Mouse (Mus musculus): ENCODE measurements around the gene Cadps2. TPM values are rescaled to one million over a fixed set of nuclear protein-coding genes. Genes with fewer than 3 reads are reported as not detected.

Cadps2 gene
- polyA plus RNA-seq, 1 experiment from 2014 or later, result 4.3 TPM

DNA sequence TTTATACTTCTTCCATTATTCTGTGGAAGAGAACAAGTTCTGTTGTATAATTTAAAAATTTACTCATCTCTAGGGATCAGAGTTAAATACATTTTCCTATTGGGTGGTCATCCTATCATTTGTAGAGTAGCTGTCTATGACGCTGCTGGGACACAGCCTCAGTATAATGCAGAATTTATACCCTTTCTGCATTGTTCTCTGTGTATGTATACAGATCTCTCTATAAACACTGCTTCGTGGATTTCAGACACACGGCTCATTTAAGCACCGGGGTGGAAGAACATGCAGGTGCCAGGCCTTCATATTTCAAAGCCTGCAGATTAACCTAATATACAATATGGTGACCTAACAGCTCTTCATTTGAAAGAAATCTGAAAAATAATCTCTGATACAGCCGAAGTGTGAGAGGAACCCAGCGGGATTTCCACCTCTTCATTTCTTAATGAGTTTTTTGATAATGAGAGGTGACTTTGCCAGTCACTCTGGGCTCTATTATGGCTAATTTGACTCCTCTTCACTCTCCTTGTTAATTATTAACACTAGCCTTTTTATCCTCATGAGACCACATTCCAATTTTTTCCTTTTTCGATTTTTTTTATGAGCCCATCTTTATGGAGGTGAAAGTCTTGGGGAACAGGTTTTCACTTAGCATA is 501.7 kb downstream of the Cadps2 start:
- Histone ChIP-seq H3K4me1 (no peaks in the 10 kb centered on the region), H3K27ac (no peak overlapping the region), H3K36me3 (no peaks in the 10 kb centered on the region), H3K4me2 (replicated peaks) (no peak overlapping the region), H3K27me3 (no peaks in the 10 kb centered on the region), H3K9me3 (no peaks in the 10 kb centered on the region), H3K9ac (no peak overlapping the region), H3K4me3 (no peak overlapping the region)
- no peak for ATAC-seq (ENCODE audit: insufficient number of reproducible peaks, insufficient read depth, low FRiP score, low TSS enrichment)
- 81% methylated on average over 7 of the region's 7 CpGs for WGBS

- no peak overlapping the region for H3K4me3 ChIP-seq
- no peaks in the 10 kb centered on the region for H3K9me3 ChIP-seq
- H3K4me1 ChIP-seq, result no peaks in the 10 kb centered on the region
- no peak overlapping the region for H3K27ac ChIP-seq
- no peaks in the 10 kb centered on the region for H3K36me3 ChIP-seq
- no peak overlapping the region for H3K9ac ChIP-seq
- no peak overlapping the region for H3K4me2 ChIP-seq (replicated peaks)
- ATAC-seq (ENCODE audit: insufficient number of reproducible peaks, insufficient read depth, low FRiP score, low TSS enrichment), result no peak
- H3K27me3 ChIP-seq, result no peaks in the 10 kb centered on the region
- WGBS, result 74% methylated on average over 8 of the region's 8 CpGs
Measured at GRCm38 (mm10) chr6:23314945-23315344, 524.3 kb downstream of the Cadps2 start.

DNA sequence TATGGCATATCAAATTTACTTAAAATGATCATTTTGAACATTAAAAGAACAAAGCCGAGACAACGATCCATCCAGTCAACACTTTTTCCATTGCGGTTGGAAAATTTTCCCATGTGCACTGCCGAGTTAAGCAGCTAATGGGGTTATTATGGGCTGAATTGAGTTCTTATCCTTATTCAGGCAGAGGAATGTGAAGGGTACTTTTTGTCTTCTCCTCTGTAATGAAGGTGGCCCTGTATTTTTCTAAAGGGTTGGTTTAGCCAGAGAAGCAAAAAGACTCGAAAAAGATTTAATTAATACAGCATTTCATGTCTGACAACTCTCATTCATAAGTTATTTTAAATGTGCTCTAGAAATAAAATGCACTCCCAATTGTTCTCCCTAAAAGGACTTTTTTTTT is 524.9 kb downstream of the Cadps2 start:
- Histone ChIP-seq H3K27ac (no peak overlapping the region), H3K9me3 (no peaks in the 10 kb centered on the region)
- no peak for ATAC-seq (ENCODE audit: insufficient number of reproducible peaks, insufficient read depth, low FRiP score, low TSS enrichment)

DNA sequence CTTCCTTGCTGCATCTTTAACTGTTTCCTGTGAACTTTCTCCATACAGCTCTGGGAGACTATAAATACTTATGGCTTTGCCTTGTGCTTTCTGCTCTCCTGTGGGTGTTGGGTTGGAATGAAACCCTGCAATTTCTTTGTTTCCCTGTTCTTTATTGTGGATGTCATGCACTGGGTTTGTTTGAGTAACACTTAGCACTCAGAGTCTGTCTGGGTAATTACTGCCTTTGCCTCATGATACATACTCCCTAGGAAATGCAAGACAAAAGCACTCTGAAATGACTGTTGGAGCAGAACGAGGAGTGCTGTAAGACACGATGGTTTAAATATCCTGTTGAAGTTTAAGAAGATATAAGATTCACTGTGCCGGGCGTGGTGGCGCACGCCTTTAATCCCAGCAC is 533.2 kb downstream of the Cadps2 start:
- Histone ChIP-seq H3K4me1 (no peaks in the 10 kb centered on the region), H3K4me2 (replicated peaks) (no peak overlapping the region), H3K9ac (no peak overlapping the region), H3K27ac (no peak overlapping the region), H3K27me3 (no peaks in the 10 kb centered on the region), H3K4me3 (no peak overlapping the region), H3K36me3 (no peaks in the 10 kb centered on the region), H3K9me3 (no peaks in the 10 kb centered on the region)
- no peak for ATAC-seq (ENCODE audit: insufficient number of reproducible peaks, insufficient read depth, low FRiP score, low TSS enrichment)
- 86% methylated on average over 6 of the region's 6 CpGs for WGBS

More for the DNA sequence above, 524.9 kb downstream of the Cadps2 start:
- H3K27me3 ChIP-seq, result no peaks in the 10 kb centered on the region
- 60% methylated on average over 5 of the region's 5 CpGs for WGBS
- H3K9ac ChIP-seq, result no peak overlapping the region
- H3K4me3 ChIP-seq, result no peak overlapping the region
- H3K36me3 ChIP-seq, result no peaks in the 10 kb centered on the region
- no peaks in the 10 kb centered on the region for H3K4me1 ChIP-seq
- no peak overlapping the region for H3K4me2 ChIP-seq (replicated peaks)

GRCm38 (mm10) chr6:23298596-23298995 is 540.6 kb downstream of the Cadps2 start:
- H3K9me3 ChIP-seq, result no peaks in the 10 kb centered on the region
- no peak overlapping the region for H3K4me3 ChIP-seq
- H3K36me3 ChIP-seq, result no peaks in the 10 kb centered on the region
- no peak overlapping the region for H3K9ac ChIP-seq
- WGBS, result 76% methylated on average over 2 of the region's 2 CpGs
- no peak for ATAC-seq (ENCODE audit: insufficient number of reproducible peaks, insufficient read depth, low FRiP score, low TSS enrichment)
- no peak overlapping the region for H3K4me2 ChIP-seq (replicated peaks)
- H3K27me3 ChIP-seq, result no peaks in the 10 kb centered on the region
- H3K4me1 ChIP-seq, result no peaks in the 10 kb centered on the region
- no peak overlapping the region for H3K27ac ChIP-seq

GRCm38 (mm10) chr6:23294685-23295084 is 544.5 kb downstream of the Cadps2 start:
- Histone ChIP-seq H3K27ac (no peak overlapping the region), H3K9ac (no peak overlapping the region), H3K4me3 (no peak overlapping the region), H3K4me2 (replicated peaks) (no peak overlapping the region), H3K4me1 (no peaks in the 10 kb centered on the region), H3K36me3 (no peaks in the 10 kb centered on the region), H3K9me3 (no peaks in the 10 kb centered on the region), H3K27me3 (no peaks in the 10 kb centered on the region)
- ATAC-seq (ENCODE audit: insufficient number of reproducible peaks, insufficient read depth, low FRiP score, low TSS enrichment), result no peak
- WGBS, result 91% methylated on average over 4 of the region's 4 CpGs

DNA sequence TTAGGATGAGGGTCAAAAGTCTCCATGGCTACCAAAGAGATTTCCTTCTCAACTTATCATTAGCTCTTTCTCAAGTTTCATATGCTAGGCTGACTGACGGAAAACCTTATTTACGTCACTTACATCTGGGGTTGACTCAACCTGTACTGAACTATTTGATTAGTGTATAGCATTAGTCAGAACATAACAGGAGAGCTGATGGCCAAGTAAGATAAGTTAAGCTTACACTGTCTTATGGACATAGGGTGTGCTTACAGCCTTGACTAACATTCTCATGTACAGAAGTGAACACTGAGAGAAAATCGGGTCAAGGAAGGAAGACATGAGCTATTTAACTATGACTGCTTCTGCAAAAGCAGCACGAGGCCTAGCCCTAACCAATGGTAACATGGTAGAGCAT is 550.5 kb downstream of the Cadps2 start:
- Histone ChIP-seq H3K36me3 (no peaks in the 10 kb centered on the region), H3K9ac (no peak overlapping the region), H3K4me3 (no peak overlapping the region), H3K4me2 (replicated peaks) (no peak overlapping the region), H3K9me3 (no peaks in the 10 kb centered on the region), H3K27me3 (no peaks in the 10 kb centered on the region), H3K4me1 (no peaks in the 10 kb centered on the region), H3K27ac (no peak overlapping the region)
- WGBS, result 83% methylated on average over 4 of the region's 4 CpGs
- ATAC-seq (ENCODE audit: insufficient number of reproducible peaks, insufficient read depth, low FRiP score, low TSS enrichment), result no peak

- WGBS, result 38% methylated on average over 9 of the region's 9 CpGs
- H3K27ac ChIP-seq, result no peak overlapping the region
- no peaks in the 10 kb centered on the region for H3K4me1 ChIP-seq
- no peak overlapping the region for H3K4me3 ChIP-seq
- H3K4me2 ChIP-seq (replicated peaks), result no peak overlapping the region
- no peak for ATAC-seq (ENCODE audit: insufficient number of reproducible peaks, insufficient read depth, low FRiP score, low TSS enrichment)
- no peaks in the 10 kb centered on the region for H3K36me3 ChIP-seq
- H3K27me3 ChIP-seq, result peaks cover 5% of the 10 kb centered on the region; the same call in 1 of the 2 replicates
- no peaks in the 10 kb centered on the region for H3K9me3 ChIP-seq
- H3K9ac ChIP-seq, result no peak overlapping the region
Measured at GRCm38 (mm10) chr6:23281514-23281820, 557.8 kb downstream of the Cadps2 start.

- no peak for ATAC-seq (ENCODE audit: insufficient number of reproducible peaks, insufficient read depth, low FRiP score, low TSS enrichment)
- 15% methylated on average over 15 of the region's 15 CpGs for WGBS
- H3K4me2 ChIP-seq (replicated peaks), result no peak overlapping the region
Measured at GRCm38 (mm10) chr6:23280811-23281513, 558.3 kb downstream of the Cadps2 start.

DNA sequence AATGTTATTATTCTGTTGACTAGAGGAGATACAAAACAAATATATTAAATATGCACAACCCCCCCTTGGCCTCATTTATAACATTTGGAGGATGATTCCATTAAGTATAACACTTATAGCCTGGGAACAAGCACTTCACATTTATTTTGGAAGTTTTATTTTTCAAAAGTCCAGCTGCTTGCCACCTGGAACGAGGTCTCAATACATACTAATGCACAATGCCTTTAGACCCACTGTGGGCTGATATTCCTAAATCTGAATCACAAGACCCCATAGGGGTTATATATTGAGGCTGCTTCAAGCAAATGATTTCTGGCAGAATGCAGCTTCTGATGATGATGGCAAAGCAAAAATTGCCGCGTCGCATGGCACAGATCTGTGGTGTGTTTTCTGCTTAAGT is 565.7 kb downstream of the Cadps2 start:
- Histone ChIP-seq H3K27me3 (peaks cover 28% of the 10 kb centered on the region), H3K4me2 (replicated peaks) (no peak overlapping the region)
- ATAC-seq (ENCODE audit: insufficient number of reproducible peaks, insufficient read depth, low FRiP score, low TSS enrichment), result no peak

More at GRCm38 (mm10) chr6:23280811-23281513, 558.3 kb downstream of the Cadps2 start:
- no peak overlapping the region for H3K4me3 ChIP-seq
- H3K4me1 ChIP-seq, result no peaks in the 10 kb centered on the region
- no peak overlapping the region for H3K27ac ChIP-seq
- peaks cover 5% of the 10 kb centered on the region; the same call in 1 of the 2 replicates for H3K27me3 ChIP-seq
- no peaks in the 10 kb centered on the region for H3K36me3 ChIP-seq
- no peaks in the 10 kb centered on the region for H3K9me3 ChIP-seq
- H3K9ac ChIP-seq, result no peak overlapping the region

DNA sequence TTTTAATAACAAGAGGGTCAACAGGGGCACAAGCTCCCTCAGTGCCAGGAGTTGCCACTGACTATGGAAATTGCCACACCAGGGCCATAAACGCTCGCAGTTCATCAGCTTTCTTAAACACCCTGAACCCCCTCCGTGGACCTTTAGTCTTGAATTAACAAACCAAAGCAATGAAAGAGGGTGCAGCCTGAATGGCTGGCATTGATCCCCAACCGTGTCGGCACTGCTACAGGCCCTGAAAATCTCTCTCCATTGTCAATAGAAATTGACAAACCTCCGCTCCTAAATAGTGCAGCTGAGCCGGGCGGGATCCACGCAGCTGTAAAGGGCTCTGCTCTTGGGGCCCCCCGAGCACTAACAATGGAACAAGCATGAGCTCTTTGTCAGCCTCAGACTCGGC is 566.2 kb downstream of the Cadps2 start:
- Histone ChIP-seq H3K36me3 (no peaks in the 10 kb centered on the region), H3K4me3 (no peak overlapping the region), H3K9ac (no peak overlapping the region), H3K4me2 (replicated peaks) (no peak overlapping the region), H3K9me3 (no peaks in the 10 kb centered on the region), H3K27ac (no peak overlapping the region), H3K4me1 (no peaks in the 10 kb centered on the region), H3K27me3 (peaks cover 32% of the 10 kb centered on the region)
- ATAC-seq (ENCODE audit: insufficient number of reproducible peaks, insufficient read depth, low FRiP score, low TSS enrichment), result no peak
- 2% methylated on average over 11 of the region's 11 CpGs for WGBS

More for the DNA sequence above, 565.7 kb downstream of the Cadps2 start:
- WGBS, result 51% methylated on average over 4 of the region's 4 CpGs
- no peak overlapping the region for H3K4me3 ChIP-seq
- no peaks in the 10 kb centered on the region for H3K9me3 ChIP-seq
- no peak overlapping the region for H3K27ac ChIP-seq
- H3K36me3 ChIP-seq, result no peaks in the 10 kb centered on the region
- H3K9ac ChIP-seq, result no peak overlapping the region
- no peaks in the 10 kb centered on the region for H3K4me1 ChIP-seq

DNA sequence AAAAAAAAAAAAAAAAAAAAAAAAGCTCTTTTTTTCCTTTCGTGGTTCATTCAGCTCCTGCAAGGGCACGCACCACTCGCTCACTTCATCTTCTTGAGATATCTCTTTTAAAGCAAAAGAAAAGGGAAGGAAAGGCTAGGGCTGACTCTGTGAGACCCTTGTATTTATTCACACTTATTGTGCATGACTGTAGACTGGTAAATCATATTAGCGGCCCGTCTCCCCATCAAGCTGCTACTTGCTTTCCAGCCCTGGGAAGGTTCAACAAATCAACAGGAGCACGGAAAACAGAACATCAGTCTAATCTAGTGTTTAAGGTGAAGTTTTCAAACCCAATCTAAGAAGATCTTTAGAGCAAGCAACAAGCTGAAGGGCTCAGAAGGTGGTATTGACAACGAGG is 566.7 kb downstream of the Cadps2 start:
- H3K9me3 ChIP-seq, result no peaks in the 10 kb centered on the region
- H3K36me3 ChIP-seq, result no peaks in the 10 kb centered on the region
- no peak overlapping the region for H3K27ac ChIP-seq
- H3K27me3 ChIP-seq, result peaks cover 36% of the 10 kb centered on the region
- no peak overlapping the region for H3K9ac ChIP-seq
- no peaks in the 10 kb centered on the region for H3K4me1 ChIP-seq
- H3K4me3 ChIP-seq, result no peak overlapping the region
- WGBS, result 10% methylated on average over 7 of the region's 7 CpGs
- H3K4me2 ChIP-seq (replicated peaks), result no peak overlapping the region
- no peak for ATAC-seq (ENCODE audit: insufficient number of reproducible peaks, insufficient read depth, low FRiP score, low TSS enrichment)
